Mouse (Mus musculus) limb, embryonic 14.5 days (tissue): ENCODE measurements around the gene Zpld1. TPM values are rescaled to one million over a fixed set of nuclear protein-coding genes. Genes with fewer than 3 reads are reported as not detected.

ENCODE experiments used
- ATAC-seq: fragments of 200-750 bp; cut with Nextera tagmentation; 2 replicates; pipeline ENCODE4 v1.8.0; 2017; ENCODE audit warnings: low read depth, moderate number of reproducible peaks, moderate TSS enrichment; ENCODE audit not compliant: low FRiP score
- DNase-seq: peaks from one replicate; pipeline ENCODE4 v3.0.0-alpha.2; 2015; ENCODE audit warnings: low spot score
- H3K27ac ChIP-seq: fragments of 300-500 bp; sonication (generic); replicated peaks from 2 replicates; pipeline ENCODE4 v1.5.1; 2014; ENCODE audit warnings: low read depth, mild to moderate bottlenecking, low read length, moderate library complexity, mixed read lengths
- H3K27me3 ChIP-seq: fragments of 300-500 bp; sonication (generic); 2 replicates; pipeline ENCODE4 v1.6.1; 2014; ENCODE audit warnings: low read length, mixed read lengths; ENCODE audit not compliant: control insufficient read depth, insufficient read depth
- H3K36me3 ChIP-seq: fragments of 300-500 bp; sonication (generic); 2 replicates; pipeline ENCODE4 v1.6.1; 2014; ENCODE audit warnings: mild to moderate bottlenecking, low read length, moderate library complexity, mixed read lengths; ENCODE audit not compliant: control insufficient read depth, insufficient read depth
- H3K4me1 ChIP-seq: fragments of 300-500 bp; sonication (generic); 2 replicates; pipeline ENCODE4 v1.6.1; 2014; ENCODE audit warnings: antibody characterized with exemption, low read length, mixed read lengths; ENCODE audit not compliant: control insufficient read depth, insufficient read depth
- H3K4me2 ChIP-seq: fragments of 300-500 bp; sonication (generic); replicated peaks from 2 replicates; pipeline ENCODE4 v1.6.1; 2014; ENCODE audit warnings: low read depth, mild to moderate bottlenecking, low read length, moderate library complexity; ENCODE audit not compliant: severe bottlenecking
- H3K4me3 ChIP-seq: fragments of 300-500 bp; sonication (generic); replicated peaks from 2 replicates; pipeline ENCODE4 v1.5.1; 2014; ENCODE audit warnings: low read length
- H3K9ac ChIP-seq: fragments of 300-500 bp; sonication (generic); 2 replicates; pipeline ENCODE4 v1.6.1; 2014; ENCODE audit warnings: mild to moderate bottlenecking, low read depth, low read length, moderate library complexity; ENCODE audit not compliant: severe bottlenecking
- H3K9me3 ChIP-seq: fragments of 300-500 bp; sonication (generic); 2 replicates; pipeline ENCODE4 v1.6.1; 2016; ENCODE audit warnings: low read length; ENCODE audit not compliant: control insufficient read depth
- POLR2A ChIP-seq: fragments of 200-500 bp; IDR thresholded peaks from 2 replicates; pipeline ENCODE4 v1.8.0; 2012; ENCODE audit warnings: inconsistent platforms, mild to moderate bottlenecking, moderate library complexity, borderline replicate concordance; ENCODE audit not compliant: insufficient read depth, insufficient read length; ENCODE audit errors: extremely low read depth
- WGBS: fragments of 180-500 bp; shearing (Covaris S2); extraction: QIAGEN DNeasy Blood & Tissue Kit; methylation state at CpG from one replicate; pipeline ENCODE4 v1.1.7; 2014; 5-methylcytosine and 5-hydroxymethylcytosine counted together
- polyA plus RNA-seq, 2 experiments: library from polyadenylated mRNA; depleted of rRNA in 1 of 2; stranded (reverse) in 1 of 2; unstranded in 1 of 2; fragments of >200 nt; fragmentation: Nextera tagmentation in 1 of 2; extraction: Ambion mirVana in 1 of 2; gene quantifications; 2 replicates each; pipeline versions ENCODE4 v1.2.1 to v1.2.3; 2012 to 2014

Gene Zpld1
- polyA plus RNA-seq, 2 experiments = 0.09 to 0.23 TPM

DNA sequence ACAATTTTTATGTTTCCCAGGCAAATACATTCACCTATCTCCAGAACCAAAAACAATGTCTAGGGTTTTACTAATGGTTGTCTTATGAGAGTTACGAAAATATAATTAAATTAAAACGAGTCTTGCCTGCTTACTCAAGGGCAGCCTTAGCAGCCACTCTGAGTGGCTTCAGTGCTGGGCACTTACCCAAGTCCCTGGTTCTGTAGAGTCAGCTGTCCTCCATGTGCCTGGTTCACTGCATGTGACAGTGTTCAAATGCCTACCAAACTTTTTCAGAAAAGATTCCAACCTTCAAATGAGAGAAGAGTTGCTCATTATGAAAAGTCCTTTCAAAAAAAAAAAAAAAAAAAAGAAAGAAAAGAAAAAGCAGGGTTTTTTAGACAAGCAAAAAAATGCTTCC, 15.1 kb downstream of the Zpld1 start:
- WGBS = 59% methylated on average over 2 of the region's 2 CpGs
- TF ChIP-seq POLR2A = no peak
- Histone ChIP-seq H3K9me3 (no peaks in the 10 kb centered on the region), H3K4me3 (no peak overlapping the region), H3K27me3 (no peaks in the 10 kb centered on the region), H3K4me1 (no peaks in the 10 kb centered on the region), H3K9ac (no peak overlapping the region), H3K27ac (no peak overlapping the region), H3K4me2 (no peak overlapping the region), H3K36me3 (no peaks in the 10 kb centered on the region)
- no peak for DNase-seq
- no peak for ATAC-seq

DNA sequence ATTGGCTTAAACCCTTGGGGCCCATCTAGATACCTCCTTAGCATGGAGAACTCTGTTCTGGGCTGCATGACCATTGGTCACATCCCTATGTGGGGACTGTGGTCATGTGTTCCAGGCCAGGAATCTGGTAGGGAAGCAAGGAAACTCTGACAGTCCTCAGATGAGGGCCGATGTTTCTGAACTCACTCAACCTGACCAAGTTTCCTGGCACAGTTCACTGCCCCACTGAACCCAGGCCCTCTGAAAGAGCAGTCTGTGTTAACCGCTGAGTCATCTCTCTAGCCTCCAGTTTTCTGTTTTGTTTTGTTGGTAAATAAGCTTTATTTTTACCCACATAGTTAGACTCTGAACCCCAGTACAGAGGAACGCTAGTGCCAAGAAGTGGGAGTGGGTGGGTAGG, 20.3 kb downstream of the Zpld1 start:
- Histone ChIP-seq H3K27ac (no peak overlapping the region), H3K9me3 (no peaks in the 10 kb centered on the region), H3K4me3 (no peak overlapping the region), H3K4me1 (no peaks in the 10 kb centered on the region), H3K4me2 (no peak overlapping the region), H3K36me3 (no peaks in the 10 kb centered on the region), H3K9ac (no peak overlapping the region), H3K27me3 (no peaks in the 10 kb centered on the region)
- no peak for ATAC-seq
- DNase-seq = no peak
- no peak for TF ChIP-seq POLR2A
- 90% methylated on average over 3 of the region's 3 CpGs for WGBS

DNA sequence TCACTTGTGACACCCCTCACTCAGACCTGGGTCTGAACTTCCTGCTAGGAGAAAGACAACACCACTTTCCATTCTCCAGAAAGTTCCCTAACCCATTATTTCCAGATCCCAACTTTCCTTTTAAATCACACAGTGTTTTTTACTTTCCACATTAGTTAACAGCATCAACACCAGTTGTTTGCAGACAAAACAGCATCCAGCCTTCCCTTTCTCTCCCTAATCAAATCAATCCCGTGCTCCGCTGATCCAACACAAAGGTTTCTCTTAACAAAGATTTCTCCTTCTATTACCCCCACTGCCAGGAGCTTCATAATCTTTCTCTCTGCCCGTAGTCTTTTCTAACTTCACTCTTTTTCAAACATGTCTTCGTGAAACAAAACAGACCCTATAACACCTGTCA, 32.5 kb downstream of the Zpld1 start:
- no peaks in the 10 kb centered on the region for H3K36me3 ChIP-seq
- peaks cover 6% of the 10 kb centered on the region for H3K4me1 ChIP-seq
- no peak for TF ChIP-seq POLR2A
- H3K4me2 ChIP-seq = no peak overlapping the region
- no peak for ATAC-seq
- no peak overlapping the region for H3K27ac ChIP-seq
- no peak overlapping the region for H3K4me3 ChIP-seq
- H3K9ac ChIP-seq = no peak overlapping the region
- H3K27me3 ChIP-seq = no peaks in the 10 kb centered on the region
- no peak for DNase-seq
- 65% methylated on average over 4 of the region's 4 CpGs for WGBS
- H3K9me3 ChIP-seq = no peaks in the 10 kb centered on the region

DNA sequence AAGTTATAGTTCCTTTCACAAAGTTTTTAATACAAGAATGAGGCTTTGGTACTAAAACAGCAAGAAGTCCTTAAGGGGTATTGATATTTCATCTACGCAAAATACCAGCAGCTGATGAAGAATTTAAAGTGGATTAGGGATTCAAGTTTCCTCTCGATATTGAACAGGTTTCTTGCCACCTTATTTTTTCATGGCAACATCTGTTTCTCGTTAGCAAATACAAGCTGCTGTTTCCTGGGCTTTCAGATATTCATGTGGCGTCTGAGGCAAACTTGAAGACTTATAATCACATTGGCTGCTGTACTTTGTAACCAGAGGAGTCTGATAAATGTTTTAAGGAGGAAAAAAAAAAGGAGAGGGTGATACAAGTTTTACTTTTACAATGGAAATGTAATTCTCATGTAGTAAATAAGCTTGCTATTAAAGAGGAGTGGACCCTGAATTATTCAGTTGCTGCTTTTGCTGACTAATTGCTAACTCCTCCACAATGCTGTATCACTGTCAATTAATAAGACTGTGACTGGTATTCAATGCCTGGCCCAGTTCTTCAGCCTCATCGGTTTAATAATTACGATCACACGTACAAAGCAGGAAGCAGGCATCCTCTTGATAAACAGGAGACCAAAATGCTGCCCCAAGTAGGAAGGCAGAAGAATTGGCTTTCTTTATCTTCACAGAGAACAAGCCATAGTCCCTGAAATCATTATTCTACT, 36.8 kb downstream of the Zpld1 start:
- Histone ChIP-seq H3K9ac (no peak overlapping the region), H3K4me2 (no peak overlapping the region), H3K9me3 (no peaks in the 10 kb centered on the region), H3K27ac (no peak overlapping the region), H3K4me1 (peaks cover 6% of the 10 kb centered on the region), H3K4me3 (no peak overlapping the region), H3K27me3 (no peaks in the 10 kb centered on the region), H3K36me3 (no peaks in the 10 kb centered on the region)
- peak; percentile 41; the same call in 1 of the 2 replicates for ATAC-seq
- DNase-seq = no peak
- 15% methylated on average over 7 of the region's 7 CpGs for WGBS
- no peak for TF ChIP-seq POLR2A

DNA sequence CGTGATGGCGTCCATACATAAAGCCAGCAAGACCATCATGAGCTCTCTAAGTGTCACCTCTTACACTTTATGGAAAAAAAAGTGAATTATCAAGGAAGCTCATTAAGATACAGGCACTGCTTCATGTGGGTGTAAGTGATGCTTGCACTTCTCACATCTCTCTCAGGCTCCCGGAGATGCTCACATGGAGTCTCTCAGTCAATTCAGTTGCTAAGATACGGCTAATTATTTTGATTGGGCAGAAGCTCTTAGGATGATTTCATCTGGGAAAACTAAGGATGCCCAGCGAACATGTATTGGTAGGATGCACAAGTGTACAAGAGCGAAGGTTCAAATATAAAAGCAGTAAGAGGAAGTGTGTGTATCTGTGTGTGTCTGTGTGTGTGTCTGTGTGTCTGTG, 38.1 kb downstream of the Zpld1 start:
- Histone ChIP-seq H3K9me3 (no peaks in the 10 kb centered on the region), H3K27me3 (no peaks in the 10 kb centered on the region), H3K4me3 (no peak overlapping the region), H3K27ac (no peak overlapping the region), H3K9ac (no peak overlapping the region), H3K4me2 (no peak overlapping the region), H3K4me1 (peaks cover 6% of the 10 kb centered on the region), H3K36me3 (no peaks in the 10 kb centered on the region)
- no peak for DNase-seq
- ATAC-seq = no peak
- WGBS = 85% methylated on average over 6 of the region's 6 CpGs
- no peak for TF ChIP-seq POLR2A

DNA sequence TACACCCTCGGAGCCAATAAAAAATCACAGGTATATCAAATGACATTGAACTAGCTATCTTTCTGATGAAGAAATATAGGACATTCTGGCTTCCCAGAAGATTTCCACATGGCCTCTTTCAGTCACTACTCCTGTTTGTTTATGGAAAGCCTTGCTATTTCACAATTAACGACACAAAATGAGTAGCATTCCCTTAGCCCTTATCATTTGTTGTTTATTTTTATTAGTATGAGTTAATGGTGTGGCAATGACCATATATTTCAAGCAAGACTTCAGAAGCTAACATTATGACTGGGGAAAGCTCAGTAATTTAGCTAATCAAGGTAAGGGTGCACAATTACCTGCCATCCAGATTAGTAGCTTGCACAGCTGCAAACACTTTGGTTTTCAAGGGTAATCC, 56.8 kb downstream of the Zpld1 start:
- no peak overlapping the region for H3K4me3 ChIP-seq
- no peak overlapping the region for H3K9ac ChIP-seq
- WGBS = 27% methylated on average over 2 of the region's 2 CpGs
- H3K4me1 ChIP-seq = no peaks in the 10 kb centered on the region
- no peak overlapping the region for H3K4me2 ChIP-seq
- ATAC-seq (no peak), DNase-seq (no peak)
- no peaks in the 10 kb centered on the region for H3K9me3 ChIP-seq
- no peak for TF ChIP-seq POLR2A
- no peaks in the 10 kb centered on the region for H3K36me3 ChIP-seq
- no peaks in the 10 kb centered on the region for H3K27me3 ChIP-seq
- no peak overlapping the region for H3K27ac ChIP-seq
